Mouse (Mus musculus) NIH3T3 (cell line): Measurements from ENCODE around the gene Jchain.

Source experiments
- DNase-seq: peaks from one replicate; pipeline ENCODE4 v3.0.0-alpha.2; 2012; ENCODE audit warnings: low read depth

Gene Jchain

GRCm38 (mm10) chr5:88519232-88519631 lies 8.5 kb downstream of the Jchain start:
- peak; percentile 76 for DNase-seq

DNA sequence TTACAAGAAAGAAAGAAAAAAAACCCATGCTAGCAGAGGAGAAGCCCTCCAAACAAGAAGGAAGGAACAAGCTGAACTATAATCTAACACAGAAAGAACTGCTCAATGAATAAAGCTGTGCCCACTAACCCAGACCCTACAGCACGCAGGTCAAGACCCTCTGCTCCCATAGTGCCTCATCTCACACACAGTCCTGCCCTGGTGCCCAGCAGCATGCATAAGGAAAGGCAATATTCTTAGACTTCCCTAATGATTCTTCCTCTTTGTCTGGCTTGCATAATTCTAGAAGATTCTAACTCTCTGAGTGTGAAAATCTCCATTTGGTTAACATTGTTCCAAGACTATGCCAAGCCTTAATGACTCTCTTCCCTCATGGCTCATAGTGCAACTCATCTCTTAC lies 18.7 kb downstream of the Jchain start:
- DNase-seq, result no peak

GRCm38 (mm10) chr5:88508555-88508954 lies 19.1 kb downstream of the Jchain start:
- no peak for DNase-seq

GRCm38 (mm10) chr5:88499781-88500180 lies 27.9 kb downstream of the Jchain start:
- no peak for DNase-seq

DNA sequence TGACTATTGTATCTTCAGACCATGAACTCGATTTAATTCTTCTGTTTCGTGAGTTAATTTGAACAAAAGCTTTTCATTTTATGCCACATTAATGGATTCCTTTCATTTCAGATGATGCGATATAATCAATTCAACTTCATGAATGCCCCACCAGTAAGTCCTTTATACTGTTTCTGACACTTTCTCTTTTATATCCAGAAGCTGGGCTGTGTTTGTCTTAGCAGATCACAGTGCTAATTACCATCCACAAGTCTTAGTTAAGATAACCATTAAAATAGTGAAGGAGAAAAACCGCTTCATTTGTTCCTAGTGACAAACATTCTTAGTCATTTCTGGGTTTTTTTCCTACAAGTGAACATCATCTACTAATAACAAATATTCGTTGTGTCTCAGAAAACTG lies 36.6 kb downstream of the Jchain start:
- no peak for DNase-seq

DNA sequence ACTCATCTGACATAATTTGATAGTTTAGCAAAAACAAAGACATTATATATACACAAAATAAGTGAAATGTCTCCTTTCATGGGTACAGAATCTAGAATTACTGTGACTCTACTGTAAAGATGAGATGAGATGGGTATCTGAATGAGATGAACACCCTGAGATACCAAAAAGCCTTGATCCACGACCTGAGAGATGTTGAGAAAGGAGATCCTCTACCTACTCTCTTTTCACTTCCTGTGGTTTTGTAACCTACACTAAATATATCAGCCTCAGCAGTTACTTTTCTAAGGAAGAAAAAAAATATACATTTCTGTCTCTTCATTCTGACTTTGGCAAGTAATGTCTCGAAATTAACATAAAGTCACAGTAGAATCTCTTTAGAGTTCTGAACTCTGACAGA lies 38.7 kb downstream of the Jchain start:
- no peak for DNase-seq

- DNase-seq, result no peak
Observed at GRCm38 (mm10) chr5:88487675-88488074, 40.0 kb downstream of the Jchain start, which contains the start of gene Enam. TSS of gene Enam (plus strand) at chr5:88487975.
